Mouse (Mus musculus): ENCODE data around the gene Scaf4. TPM values are rescaled to one million over a fixed set of nuclear protein-coding genes. Genes with fewer than 3 reads are reported as not detected.

Scaf4 gene
- total RNA-seq, 1 experiment, result 36.0 TPM

DNA sequence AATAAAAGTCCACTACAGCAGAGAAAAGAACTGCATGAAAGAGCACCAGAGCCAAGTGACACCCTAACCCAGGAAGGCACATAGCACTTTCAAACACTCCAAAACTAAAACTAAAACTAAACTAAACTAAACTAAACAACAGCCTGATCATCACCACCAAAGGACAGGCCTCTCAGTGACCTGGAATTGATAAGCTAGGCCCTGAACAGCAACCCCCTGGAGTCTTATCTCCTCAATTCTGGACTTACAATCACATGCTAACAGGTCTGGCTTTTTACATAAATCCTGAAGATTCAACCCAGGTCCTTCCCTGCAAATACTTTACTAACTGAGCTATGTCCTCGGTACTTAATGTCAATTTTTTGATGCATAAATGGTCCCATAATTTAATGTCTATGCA lies 19.2 kb downstream of the Scaf4 start:
- no peak overlapping the region for H3K9ac ChIP-seq (ENCODE audit: insufficient read depth, low read depth, low read length, poor library complexity, severe bottlenecking)

DNA sequence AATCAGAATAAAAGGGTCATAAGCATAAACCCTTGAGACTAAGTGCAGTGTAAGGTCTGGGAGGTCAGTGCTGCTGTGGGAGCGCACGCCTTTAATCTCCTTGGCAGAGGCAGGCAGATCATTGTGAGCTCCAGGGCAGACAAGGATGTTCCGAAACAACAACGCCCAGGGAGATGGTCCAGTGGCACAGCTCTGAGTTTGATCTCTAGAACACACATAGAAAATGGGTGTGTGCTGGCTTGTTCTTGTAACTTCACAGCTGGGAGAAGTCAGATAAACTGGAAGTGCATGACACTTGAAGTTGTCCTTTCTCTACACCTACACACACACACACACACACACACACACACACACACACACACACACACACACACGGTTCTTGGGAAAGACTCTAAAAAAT lies 20.3 kb downstream of the Scaf4 start:
- DNase-seq (ENCODE audit: low read depth, low spot score), result no peak
- TF ChIP-seq HCFC1 (IDR thresholded peaks at IDR 0.05; ENCODE audit: borderline replicate concordance, insufficient read depth, low read length), result no peak
- TF ChIP-seq ZNF384 (IDR thresholded peaks at IDR 0.05; ENCODE audit: low read depth, low read length), result no peak
- TF ChIP-seq ZC3H11A (IDR thresholded peaks at IDR 0.05; ENCODE audit: borderline replicate concordance, low read depth, low read length), result no peak
- TF ChIP-seq MAFK (IDR thresholded peaks at IDR 0.05; ENCODE audit: insufficient read depth, low read depth, low read length), result no peak
- no peak for TF ChIP-seq CHD2 (IDR thresholded peaks at IDR 0.05; ENCODE audit: low read depth, low read length)
- Histone ChIP-seq H3K4me3 (ENCODE audit: insufficient read depth in 1 of 2, low read depth in 1 of 2, low read length in 2 of 2, poor library complexity in 1 of 2, severe bottlenecking in 1 of 2) (no peak overlapping the region), H3K9ac (ENCODE audit: insufficient read depth, low read depth, low read length, poor library complexity, severe bottlenecking) (no peak overlapping the region), H3K27ac (ENCODE audit: insufficient read depth, low read depth, low read length, poor library complexity, severe bottlenecking) (no peak overlapping the region), H3K4me1 (ENCODE audit: control insufficient read depth in 2 of 2, insufficient read depth in 2 of 2, low read length in 2 of 2, poor library complexity in 1 of 2) (peaks cover 0 to 3% of the 10 kb centered on the region in 2 experiments; a peak in 2 of 4 replicates), H3K9me3 (ENCODE audit: control insufficient read depth, insufficient read depth, low read depth, low read length) (no peaks in the 10 kb centered on the region), H3K36me3 (ENCODE audit: control insufficient read depth, insufficient read depth, low read length, poor library complexity, severe bottlenecking) (peaks cover 14% of the 10 kb centered on the region)
- in situ Hi-C loops (cut with MboI; ENCODE audit: low sequenced_read_pairs in 2 of 2, unreplicated experiment in 2 of 2), result no loop called here

More for the DNA sequence above, 19.2 kb downstream of the Scaf4 start:
- TF ChIP-seq ZNF384 (IDR thresholded peaks at IDR 0.05; ENCODE audit: low read depth, low read length), result no peak
- TF ChIP-seq MAFK (IDR thresholded peaks at IDR 0.05; ENCODE audit: insufficient read depth, low read depth, low read length), result no peak
- no peak for TF ChIP-seq HCFC1 (IDR thresholded peaks at IDR 0.05; ENCODE audit: borderline replicate concordance, insufficient read depth, low read length)
- no peak for TF ChIP-seq ZC3H11A (IDR thresholded peaks at IDR 0.05; ENCODE audit: borderline replicate concordance, low read depth, low read length)
- TF ChIP-seq CHD2 (IDR thresholded peaks at IDR 0.05; ENCODE audit: low read depth, low read length), result no peak
- no peak for DNase-seq (ENCODE audit: low read depth, low spot score)
- H3K4me1 ChIP-seq (ENCODE audit: control insufficient read depth in 2 of 2, insufficient read depth in 2 of 2, low read length in 2 of 2, poor library complexity in 1 of 2), result peaks cover 2 to 4% of the 10 kb centered on the region in 2 experiments; a peak in 2 of 4 replicates
- in situ Hi-C loops (cut with MboI; ENCODE audit: low sequenced_read_pairs in 2 of 2, unreplicated experiment in 2 of 2), result no loop called here
- no peak overlapping the region for H3K4me3 ChIP-seq (ENCODE audit: insufficient read depth in 1 of 2, low read depth in 1 of 2, low read length in 2 of 2, poor library complexity in 1 of 2, severe bottlenecking in 1 of 2)
- no peaks in the 10 kb centered on the region for H3K9me3 ChIP-seq (ENCODE audit: control insufficient read depth, insufficient read depth, low read depth, low read length)
- H3K36me3 ChIP-seq (ENCODE audit: control insufficient read depth, insufficient read depth, low read length, poor library complexity, severe bottlenecking), result peaks cover 9% of the 10 kb centered on the region
- no peak overlapping the region for H3K27ac ChIP-seq (ENCODE audit: insufficient read depth, low read depth, low read length, poor library complexity, severe bottlenecking)

- TF ChIP-seq CHD2 (IDR thresholded peaks at IDR 0.05; ENCODE audit: low read depth, low read length) (no peak), ZNF384 (IDR thresholded peaks at IDR 0.05; ENCODE audit: low read depth, low read length) (no peak), MAFK (IDR thresholded peaks at IDR 0.05; ENCODE audit: insufficient read depth, low read depth, low read length) (no peak), HCFC1 (IDR thresholded peaks at IDR 0.05; ENCODE audit: borderline replicate concordance, insufficient read depth, low read length) (no peak), ZC3H11A (IDR thresholded peaks at IDR 0.05; ENCODE audit: borderline replicate concordance, low read depth, low read length) (no peak)
- H3K9me3 ChIP-seq (ENCODE audit: control insufficient read depth, insufficient read depth, low read depth, low read length), result no peaks in the 10 kb centered on the region
- DNase-seq (ENCODE audit: low read depth, low spot score), result no peak
- peaks cover 28% of the 10 kb centered on the region for H3K36me3 ChIP-seq (ENCODE audit: control insufficient read depth, insufficient read depth, low read length, poor library complexity, severe bottlenecking)
- H3K4me1 ChIP-seq (ENCODE audit: control insufficient read depth in 2 of 2, insufficient read depth in 2 of 2, low read length in 2 of 2, poor library complexity in 1 of 2), result peaks cover 0 to 2% of the 10 kb centered on the region in 2 experiments; a peak in 2 of 4 replicates
- H3K27ac ChIP-seq (ENCODE audit: insufficient read depth, low read depth, low read length, poor library complexity, severe bottlenecking), result no peak overlapping the region
- no peak overlapping the region for H3K9ac ChIP-seq (ENCODE audit: insufficient read depth, low read depth, low read length, poor library complexity, severe bottlenecking)
- in situ Hi-C loops (cut with MboI; ENCODE audit: low sequenced_read_pairs in 2 of 2, unreplicated experiment in 2 of 2), result no loop called here
- H3K4me3 ChIP-seq (ENCODE audit: insufficient read depth in 1 of 2, low read depth in 1 of 2, low read length in 2 of 2, poor library complexity in 1 of 2, severe bottlenecking in 1 of 2), result no peak overlapping the region
Observed at GRCm38 (mm10) chr16:90261791-90262190, 22.5 kb downstream of the Scaf4 start.

GRCm38 (mm10) chr16:90260097-90260496 lies 24.2 kb downstream of the Scaf4 start:
- Histone ChIP-seq H3K27ac (ENCODE audit: insufficient read depth, low read depth, low read length, poor library complexity, severe bottlenecking) (no peak overlapping the region), H3K4me3 (ENCODE audit: insufficient read depth in 1 of 2, low read depth in 1 of 2, low read length in 2 of 2, poor library complexity in 1 of 2, severe bottlenecking in 1 of 2) (no peak overlapping the region), H3K4me1 (ENCODE audit: control insufficient read depth in 2 of 2, insufficient read depth in 2 of 2, low read length in 2 of 2, poor library complexity in 1 of 2) (no peaks in the 10 kb centered on the region; a peak in 1 of 4 replicates), H3K9me3 (ENCODE audit: control insufficient read depth, insufficient read depth, low read depth, low read length) (no peaks in the 10 kb centered on the region), H3K36me3 (ENCODE audit: control insufficient read depth, insufficient read depth, low read length, poor library complexity, severe bottlenecking) (peaks cover 33% of the 10 kb centered on the region), H3K9ac (ENCODE audit: insufficient read depth, low read depth, low read length, poor library complexity, severe bottlenecking) (no peak overlapping the region)
- no peak for DNase-seq (ENCODE audit: low read depth, low spot score)
- no peak for TF ChIP-seq ZNF384 (IDR thresholded peaks at IDR 0.05; ENCODE audit: low read depth, low read length)
- no peak for TF ChIP-seq CHD2 (IDR thresholded peaks at IDR 0.05; ENCODE audit: low read depth, low read length)
- no peak for TF ChIP-seq ZC3H11A (IDR thresholded peaks at IDR 0.05; ENCODE audit: borderline replicate concordance, low read depth, low read length)
- TF ChIP-seq MAFK (IDR thresholded peaks at IDR 0.05; ENCODE audit: insufficient read depth, low read depth, low read length), result no peak
- no peak for TF ChIP-seq HCFC1 (IDR thresholded peaks at IDR 0.05; ENCODE audit: borderline replicate concordance, insufficient read depth, low read length)
- in situ Hi-C loops (cut with MboI; ENCODE audit: low sequenced_read_pairs in 2 of 2, unreplicated experiment in 2 of 2), result no loop called here

DNA sequence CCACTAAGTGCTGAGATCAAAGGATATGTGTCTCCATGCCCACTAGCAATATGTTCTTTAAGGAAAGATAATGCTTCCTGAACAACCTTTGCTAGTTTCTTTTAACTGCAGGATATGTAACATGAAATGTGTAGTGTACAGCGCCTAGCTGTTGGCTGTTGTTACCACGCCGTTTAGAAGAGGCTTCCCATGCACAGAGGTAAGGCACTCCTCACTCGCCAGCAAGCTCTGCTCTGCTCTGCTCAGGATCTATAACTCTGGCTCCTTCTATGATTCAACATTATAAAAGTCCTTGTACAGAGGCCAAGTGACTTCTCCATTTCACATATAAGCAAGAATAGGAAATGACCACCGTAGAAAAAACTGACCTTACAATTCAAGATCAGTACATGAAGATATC lies 24.7 kb downstream of the Scaf4 start:
- H3K36me3 ChIP-seq (ENCODE audit: control insufficient read depth, insufficient read depth, low read length, poor library complexity, severe bottlenecking), result peaks cover 33% of the 10 kb centered on the region
- in situ Hi-C loops (cut with MboI; ENCODE audit: low sequenced_read_pairs in 2 of 2, unreplicated experiment in 2 of 2), result no loop called here
- no peak for TF ChIP-seq ZNF384 (IDR thresholded peaks at IDR 0.05; ENCODE audit: low read depth, low read length)

More for the DNA sequence above, 24.7 kb downstream of the Scaf4 start:
- no peaks in the 10 kb centered on the region for H3K9me3 ChIP-seq (ENCODE audit: control insufficient read depth, insufficient read depth, low read depth, low read length)
- H3K9ac ChIP-seq (ENCODE audit: insufficient read depth, low read depth, low read length, poor library complexity, severe bottlenecking), result no peak overlapping the region
- DNase-seq (ENCODE audit: low read depth, low spot score), result no peak
- H3K4me3 ChIP-seq (ENCODE audit: insufficient read depth in 1 of 2, low read depth in 1 of 2, low read length in 2 of 2, poor library complexity in 1 of 2, severe bottlenecking in 1 of 2), result no peak overlapping the region
- H3K27ac ChIP-seq (ENCODE audit: insufficient read depth, low read depth, low read length, poor library complexity, severe bottlenecking), result no peak overlapping the region
- H3K4me1 ChIP-seq (ENCODE audit: control insufficient read depth in 2 of 2, insufficient read depth in 2 of 2, low read length in 2 of 2, poor library complexity in 1 of 2), result no peaks in the 10 kb centered on the region

Measured in ES-E14 (cell line).